Mouse (Mus musculus): ENCODE results near the gene Upk1a. TPM values are rescaled to one million over a fixed set of nuclear protein-coding genes. Genes with fewer than 3 reads are reported as not detected.

Upk1a gene
- polyA plus RNA-seq (2012; fragmentation: generic; extraction: Trizol): 0.59 TPM

GRCm38 (mm10) chr7:30612654-30613402 is at the start of gene Upk1a:
Upk1a (minus strand) TSS chr7:30612847.
- no peak within 1 kb of the TSS for H3K4me2 ChIP-seq (ENCODE audit: low read depth)
- H3K27me3 ChIP-seq (ENCODE audit: control insufficient read depth, insufficient read depth, insufficient read length): no peaks in the 10 kb centered on the region
- no peaks in the 10 kb centered on the region for H3K79me2 ChIP-seq (ENCODE audit: control insufficient read depth, insufficient read depth)
- TF ChIP-seq POLR2AphosphoS2 (IDR thresholded peaks at IDR 0.05; ENCODE audit: insufficient read length, low read depth): no peak
- TF ChIP-seq TCF3 (IDR thresholded peaks at IDR 0.05; ENCODE audit: insufficient read length, low read depth): no peak
- TF ChIP-seq MYOG (IDR thresholded peaks at IDR 0.05; ENCODE audit: control insufficient read depth in 1 of 3, insufficient read depth in 1 of 3, insufficient read length in 2 of 3, low read depth in 2 of 3): no peak
- no peak for TF ChIP-seq SRF (IDR thresholded peaks at IDR 0.05; ENCODE audit: control insufficient read depth, insufficient read length, low read depth)
- TF ChIP-seq REST (IDR thresholded peaks at IDR 0.05; ENCODE audit: insufficient read depth, insufficient read length): no peak
- TF ChIP-seq POLR2A (IDR thresholded peaks at IDR 0.05; ENCODE audit: insufficient read length, low read depth): no peak
- no peak for TF ChIP-seq E2F4 (IDR thresholded peaks at IDR 0.05; ENCODE audit: insufficient read depth)
- TF ChIP-seq USF1 (IDR thresholded peaks at IDR 0.05; ENCODE audit: low read depth): no peak
- no peak for TF ChIP-seq TCF12 (IDR thresholded peaks at IDR 0.05; ENCODE audit: insufficient read depth, poor library complexity, severe bottlenecking)
- no peak for TF ChIP-seq MAX (IDR thresholded peaks at IDR 0.05; ENCODE audit: low read depth)
- TF ChIP-seq CEBPB (IDR thresholded peaks at IDR 0.05; ENCODE audit: insufficient read depth, poor library complexity, severe bottlenecking): no peak
- no peak for TF ChIP-seq MYOD1 (IDR thresholded peaks at IDR 0.05; ENCODE audit: control insufficient read depth in 1 of 3, insufficient read length in 2 of 3, low read depth in 2 of 3)
- H3K4me3 ChIP-seq: no peak within 1 kb of the TSS
- H3K36me3 ChIP-seq (ENCODE audit: control insufficient read depth, insufficient read depth): peaks cover 14% of the 10 kb centered on the region
- H3ac ChIP-seq (ENCODE audit: control insufficient read depth, insufficient read length): no peak within 1 kb of the TSS

GRCm38 (mm10) chr7:30649591-30650540 is 37.2 kb upstream of the Upk1a start, which contains the start of gene Rbm42:
Rbm42 (minus strand) TSS chr7:30650317.
- Histone ChIP-seq H3K4me3 (peak within 1 kb of the TSS; percentile 60), H3K4me2 (ENCODE audit: low read depth) (peak within 1 kb of the TSS; percentile 98), H3K79me2 (ENCODE audit: control insufficient read depth, insufficient read depth) (peaks cover 7% of the 10 kb centered on the region), H3K27me3 (ENCODE audit: control insufficient read depth, insufficient read depth, insufficient read length) (no peaks in the 10 kb centered on the region), H3K36me3 (ENCODE audit: control insufficient read depth, insufficient read depth) (peaks cover 5% of the 10 kb centered on the region), H3ac (ENCODE audit: control insufficient read depth, insufficient read length) (peak within 1 kb of the TSS; percentile 36)
- TF ChIP-seq USF1 (IDR thresholded peaks at IDR 0.05; ENCODE audit: low read depth) (no peak), POLR2A (IDR thresholded peaks at IDR 0.05; ENCODE audit: insufficient read length, low read depth) (peak; percentile 75), TCF12 (IDR thresholded peaks at IDR 0.05; ENCODE audit: insufficient read depth, poor library complexity, severe bottlenecking) (no peak), MAX (IDR thresholded peaks at IDR 0.05; ENCODE audit: low read depth) (no peak), SRF (IDR thresholded peaks at IDR 0.05; ENCODE audit: control insufficient read depth, insufficient read length, low read depth) (no peak), POLR2AphosphoS2 (IDR thresholded peaks at IDR 0.05; ENCODE audit: insufficient read length, low read depth) (peak; percentile 79), E2F4 (IDR thresholded peaks at IDR 0.05; ENCODE audit: insufficient read depth) (no peak), MYOD1 (IDR thresholded peaks at IDR 0.05; ENCODE audit: control insufficient read depth in 1 of 3, insufficient read length in 2 of 3, low read depth in 2 of 3) (no peak), REST (IDR thresholded peaks at IDR 0.05; ENCODE audit: insufficient read depth, insufficient read length) (no peak), CEBPB (IDR thresholded peaks at IDR 0.05; ENCODE audit: insufficient read depth, poor library complexity, severe bottlenecking) (no peak), MYOG (IDR thresholded peaks at IDR 0.05; ENCODE audit: control insufficient read depth in 1 of 3, insufficient read depth in 1 of 3, insufficient read length in 2 of 3, low read depth in 2 of 3) (no peak), TCF3 (IDR thresholded peaks at IDR 0.05; ENCODE audit: insufficient read length, low read depth) (no peak)

GRCm38 (mm10) chr7:30639083-30639482 is 26.4 kb upstream of the Upk1a start:
- Histone ChIP-seq H3K27me3 (ENCODE audit: control insufficient read depth, insufficient read depth, insufficient read length) (peaks cover 26% of the 10 kb centered on the region), H3ac (ENCODE audit: control insufficient read depth, insufficient read length) (no peak overlapping the region), H3K4me2 (ENCODE audit: low read depth) (no peak overlapping the region), H3K79me2 (ENCODE audit: control insufficient read depth, insufficient read depth) (no peaks in the 10 kb centered on the region), H3K36me3 (ENCODE audit: control insufficient read depth, insufficient read depth) (peaks cover 16% of the 10 kb centered on the region), H3K4me3 (no peak overlapping the region)
- TF ChIP-seq POLR2AphosphoS2 (IDR thresholded peaks at IDR 0.05; ENCODE audit: insufficient read length, low read depth) (no peak), REST (IDR thresholded peaks at IDR 0.05; ENCODE audit: insufficient read depth, insufficient read length) (no peak), SRF (IDR thresholded peaks at IDR 0.05; ENCODE audit: control insufficient read depth, insufficient read length, low read depth) (no peak), TCF3 (IDR thresholded peaks at IDR 0.05; ENCODE audit: insufficient read length, low read depth) (no peak), TCF12 (IDR thresholded peaks at IDR 0.05; ENCODE audit: insufficient read depth, poor library complexity, severe bottlenecking) (no peak), CEBPB (IDR thresholded peaks at IDR 0.05; ENCODE audit: insufficient read depth, poor library complexity, severe bottlenecking) (no peak), MAX (IDR thresholded peaks at IDR 0.05; ENCODE audit: low read depth) (no peak), POLR2A (IDR thresholded peaks at IDR 0.05; ENCODE audit: insufficient read length, low read depth) (no peak), MYOD1 (IDR thresholded peaks at IDR 0.05; ENCODE audit: control insufficient read depth in 1 of 3, insufficient read length in 2 of 3, low read depth in 2 of 3) (no peak), USF1 (IDR thresholded peaks at IDR 0.05; ENCODE audit: low read depth) (no peak), MYOG (IDR thresholded peaks at IDR 0.05; ENCODE audit: control insufficient read depth in 1 of 3, insufficient read depth in 1 of 3, insufficient read length in 2 of 3, low read depth in 2 of 3) (no peak), E2F4 (IDR thresholded peaks at IDR 0.05; ENCODE audit: insufficient read depth) (no peak)

GRCm38 (mm10) chr7:30636395-30636794 is 23.7 kb upstream of the Upk1a start:
- no peak overlapping the region for H3K4me2 ChIP-seq (ENCODE audit: low read depth)
- H3ac ChIP-seq (ENCODE audit: control insufficient read depth, insufficient read length): no peak overlapping the region
- H3K4me3 ChIP-seq: no peak overlapping the region
- TF ChIP-seq MYOD1 (IDR thresholded peaks at IDR 0.05; ENCODE audit: control insufficient read depth in 1 of 3, insufficient read length in 2 of 3, low read depth in 2 of 3): no peak
- no peak for TF ChIP-seq E2F4 (IDR thresholded peaks at IDR 0.05; ENCODE audit: insufficient read depth)
- TF ChIP-seq POLR2A (IDR thresholded peaks at IDR 0.05; ENCODE audit: insufficient read length, low read depth): no peak
- no peak for TF ChIP-seq POLR2AphosphoS2 (IDR thresholded peaks at IDR 0.05; ENCODE audit: insufficient read length, low read depth)
- H3K79me2 ChIP-seq (ENCODE audit: control insufficient read depth, insufficient read depth): no peaks in the 10 kb centered on the region
- peaks cover 6% of the 10 kb centered on the region for H3K36me3 ChIP-seq (ENCODE audit: control insufficient read depth, insufficient read depth)
- H3K27me3 ChIP-seq (ENCODE audit: control insufficient read depth, insufficient read depth, insufficient read length): peaks cover 47% of the 10 kb centered on the region

Measured in myocyte (in vitro differentiated cells).